Mouse (Mus musculus): ENCODE data around the gene Lacc1. TPM values are rescaled to one million over a fixed set of nuclear protein-coding genes. Genes with fewer than 3 reads are reported as not detected.
"Not testable (repeated sequence)": the region's sequence is repeated elsewhere in the genome, so short reads cannot be mapped to it uniquely, and the experiment has no call there.

Gene Lacc1
- total RNA-seq (2021), result 1 to 10 TPM; 7.2 to 8.4 TPM

- DNase-seq, result peak; percentile 89
These were observed at the start of gene Lacc1, which contains the start of gene Ccdc122 for GRCm38 (mm10) chr14:77036226-77037046. Gene Lacc1 (minus strand): TSS chr14:77036904. Gene Ccdc122 (plus strand): TSS chr14:77036772.

DNA sequence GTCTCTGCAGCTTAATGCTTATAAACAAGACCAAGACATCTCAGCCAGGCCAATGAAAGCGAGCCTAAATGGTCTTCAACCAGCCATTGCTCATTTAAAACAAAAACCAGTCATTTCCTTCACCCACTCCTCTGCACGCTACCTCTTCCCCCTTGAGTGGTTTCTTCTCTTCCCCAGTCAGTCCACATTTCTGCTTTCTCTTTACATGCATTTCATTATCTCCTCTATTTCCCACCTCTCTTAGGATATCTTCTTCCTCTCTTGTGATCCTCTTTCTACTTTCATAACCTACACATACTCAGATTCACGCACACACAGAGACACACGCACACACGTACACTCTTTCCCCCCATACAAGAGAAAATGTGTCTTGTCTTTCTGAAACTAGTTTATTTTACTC is 44.5 kb upstream of the Lacc1 start:
- DNase-seq, result no peak

DNA sequence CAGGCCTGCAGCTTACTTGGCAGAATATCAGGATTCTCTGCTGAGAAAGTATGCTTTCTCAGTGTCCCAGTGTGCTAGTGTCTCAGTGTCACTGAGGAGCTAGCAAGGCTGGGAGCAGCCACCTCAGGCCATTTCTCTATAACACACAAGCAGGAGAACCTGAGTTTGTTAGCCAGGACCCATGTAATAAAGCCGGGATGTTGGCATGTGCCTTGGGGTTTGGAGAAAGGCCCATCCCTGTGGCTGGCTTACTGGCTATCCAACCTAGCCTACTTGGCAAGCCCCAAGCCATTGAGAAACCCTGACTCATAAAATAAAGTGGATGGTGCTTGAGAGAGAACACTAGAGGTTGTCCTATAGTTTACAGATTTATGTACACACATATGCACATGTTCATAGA is 32.7 kb upstream of the Lacc1 start:
- no peak for DNase-seq

GRCm38 (mm10) chr14:77053288-77053687 is 16.6 kb upstream of the Lacc1 start:
- DNase-seq, result no peak

- DNase-seq, result no peak
These were observed 1.2 kb upstream of the Lacc1 start for GRCm38 (mm10) chr14:77037832-77038425.

GRCm38 (mm10) chr14:77037330-77037729 is 626 bp upstream of the Lacc1 start:
- DNase-seq, result no peak

- no peak for DNase-seq
These were observed 1.7 kb downstream of the Lacc1 start for GRCm38 (mm10) chr14:77034970-77035369.

GRCm38 (mm10) chr14:77034175-77034915 is 2.4 kb downstream of the Lacc1 start:
- DNase-seq, result no peak

GRCm38 (mm10) chr14:77033391-77033790 is 3.3 kb downstream of the Lacc1 start:
- DNase-seq, result no peak

DNA sequence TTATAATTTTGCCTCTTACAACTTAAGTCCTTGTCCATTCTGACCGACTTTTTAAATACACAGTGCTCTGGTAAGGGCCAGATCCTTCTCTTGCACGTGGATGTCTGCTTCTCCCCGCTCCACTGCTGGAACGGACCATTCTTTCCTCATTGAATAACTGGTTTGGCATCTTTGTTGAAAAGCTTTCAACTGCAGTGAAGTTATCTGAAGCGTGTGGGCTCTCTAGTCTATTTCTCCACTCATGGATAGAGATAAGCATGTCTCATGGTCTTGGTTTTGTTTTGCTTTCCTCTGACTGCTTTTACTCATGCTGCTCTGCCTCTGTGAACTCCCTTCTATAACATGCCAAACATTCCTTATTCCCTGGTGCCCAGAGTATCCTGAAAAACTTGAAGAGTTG is 4.3 kb downstream of the Lacc1 start:
- peak; percentile 25 for DNase-seq

- no peak for DNase-seq
These were observed 5.9 kb downstream of the Lacc1 start for GRCm38 (mm10) chr14:77030808-77031207.

- DNase-seq, result no peak
These were observed 7.2 kb downstream of the Lacc1 start for GRCm38 (mm10) chr14:77029319-77030054.

DNA sequence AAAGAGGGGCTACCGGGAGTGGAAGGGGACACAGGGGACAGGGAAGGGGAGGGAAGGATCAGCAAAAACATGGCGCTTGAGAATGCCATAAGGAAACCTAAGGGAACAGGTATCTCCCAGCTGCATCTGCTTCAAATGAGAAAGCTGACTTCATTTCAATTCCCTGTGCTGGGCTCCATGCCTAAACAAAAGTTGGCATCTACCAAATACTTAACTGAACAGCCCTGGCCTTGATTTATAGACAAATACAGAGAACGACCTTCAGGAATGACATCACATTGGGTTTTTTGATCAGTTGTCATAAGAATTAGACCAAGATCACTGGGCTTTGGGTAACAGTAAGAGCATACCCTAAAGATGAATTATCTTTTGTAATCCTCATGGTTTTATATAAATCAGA is 12.2 kb downstream of the Lacc1 start:
- DNase-seq, result no peak

GRCm38 (mm10) chr14:77017211-77017610 is 19.5 kb downstream of the Lacc1 start:
- no peak for DNase-seq

DNA sequence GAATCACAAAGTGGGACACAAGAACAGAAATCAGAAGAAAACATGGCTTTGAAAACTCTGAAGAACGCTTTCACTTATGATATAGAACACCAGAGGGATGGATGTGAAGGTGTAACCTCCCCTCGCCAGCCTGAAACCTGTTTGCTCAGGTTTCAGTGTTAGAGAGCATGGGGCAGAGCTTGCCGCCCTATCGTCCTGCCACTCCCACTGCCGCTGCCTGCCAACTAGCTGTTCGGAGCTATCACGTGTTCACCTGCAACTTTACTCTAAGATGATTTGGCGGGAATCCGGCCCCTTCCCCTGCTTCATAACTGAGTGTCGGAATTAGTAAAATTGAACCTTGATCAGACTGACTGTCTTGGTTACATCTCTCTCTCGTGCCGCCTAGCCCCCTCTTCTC is 19.9 kb downstream of the Lacc1 start:
- not testable (repeated sequence) for DNase-seq

DNA sequence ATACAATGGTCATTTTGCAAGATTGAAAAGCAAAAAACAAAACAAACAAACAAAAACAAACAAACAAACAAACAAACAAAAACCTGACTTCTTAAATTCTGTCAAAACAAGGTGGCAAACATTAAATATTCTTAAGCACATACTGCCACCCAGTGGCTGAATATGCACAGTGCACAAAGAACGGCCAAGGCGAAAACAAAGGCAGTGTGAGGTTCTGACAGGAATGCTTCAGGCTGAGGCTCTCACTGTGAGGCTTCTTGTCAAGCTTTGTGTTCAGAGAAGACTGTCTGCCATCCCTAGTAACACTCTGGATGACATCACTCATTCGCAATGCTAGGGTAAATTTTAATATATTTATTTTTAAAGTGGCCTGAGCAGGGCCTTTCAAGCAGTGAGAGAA is 24.9 kb downstream of the Lacc1 start:
- DNase-seq, result peak; percentile 79

- DNase-seq, result peak; percentile 82
These were observed 28.5 kb downstream of the Lacc1 start for GRCm38 (mm10) chr14:77008238-77008637.

GRCm38 (mm10) chr14:77005566-77005965 is 31.1 kb downstream of the Lacc1 start:
- DNase-seq, result no peak

DNA sequence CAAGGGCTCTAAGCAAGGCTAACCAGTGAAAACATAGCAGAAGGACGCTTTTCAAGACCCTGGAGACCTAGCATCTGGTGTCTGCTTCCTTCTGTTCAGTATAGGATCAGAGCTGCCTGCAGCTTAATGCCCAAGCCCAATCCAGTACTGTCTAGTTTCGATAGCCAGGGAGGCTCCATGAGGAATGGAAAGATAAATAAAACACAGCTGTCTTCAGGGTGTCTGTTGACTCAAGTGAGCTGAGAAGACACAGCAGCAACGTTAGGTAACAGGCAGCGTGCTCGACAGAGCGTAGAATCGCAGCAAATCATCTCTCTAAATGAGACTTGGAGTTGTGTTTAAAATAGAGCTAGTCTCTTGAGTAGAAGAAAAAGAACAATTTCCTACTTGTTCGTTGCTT is 32.0 kb downstream of the Lacc1 start:
- DNase-seq, result no peak

- DNase-seq, result not testable (repeated sequence)
These were observed 46.4 kb downstream of the Lacc1 start for GRCm38 (mm10) chr14:76990351-76990750.

DNA sequence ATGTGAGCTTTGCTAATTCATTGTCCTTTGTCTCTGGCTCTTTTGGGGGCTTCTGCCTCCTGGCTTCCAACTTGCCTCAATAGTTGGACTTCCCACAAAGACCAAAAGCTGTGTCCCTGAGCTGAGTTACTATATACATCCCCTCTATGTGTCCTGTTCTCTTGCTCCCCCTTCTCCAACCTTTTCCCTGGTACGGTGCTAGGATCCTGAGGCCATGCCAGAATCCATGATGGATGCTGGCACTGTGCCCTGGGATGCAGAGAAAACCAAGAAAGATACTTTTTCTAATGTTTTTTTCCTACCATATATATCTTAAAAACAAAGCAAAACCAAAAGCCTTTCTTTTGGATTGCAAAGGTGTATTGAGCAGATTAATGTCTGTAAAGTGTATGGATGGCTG is 54.9 kb downstream of the Lacc1 start:
- DNase-seq, result no peak

DNA sequence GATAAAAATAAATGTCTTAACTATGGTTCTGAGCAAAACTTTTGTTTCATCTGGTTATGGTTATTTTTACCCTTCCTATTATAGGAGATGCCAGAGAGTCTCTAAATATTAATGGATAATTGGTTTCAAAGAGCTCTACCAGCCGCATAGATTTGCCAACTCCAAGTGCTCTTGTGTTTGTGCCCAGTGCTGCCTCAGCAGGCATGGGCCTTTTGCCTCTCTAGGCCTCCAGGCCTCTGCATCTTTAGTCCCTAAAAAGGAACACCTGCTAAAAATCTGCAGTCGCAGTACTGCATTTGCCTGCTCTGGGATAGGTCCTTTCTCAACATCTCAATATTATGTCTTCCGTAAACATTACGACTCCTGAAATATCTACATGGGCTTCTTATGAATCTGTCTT is 55.5 kb downstream of the Lacc1 start:
- no peak for DNase-seq

GRCm38 (mm10) chr14:76979569-76979968 is 57.1 kb downstream of the Lacc1 start:
- DNase-seq, result no peak

Data from heart, postnatal 4 days (tissue).